Mouse (Mus musculus): ENCODE results near the gene Slc12a7. TPM values are rescaled to one million over a fixed set of nuclear protein-coding genes. Genes with fewer than 3 reads are reported as not detected.

Gene Slc12a7
- polyA plus RNA-seq, 1 experiment from 2014 or later, result 12.9 TPM

DNA sequence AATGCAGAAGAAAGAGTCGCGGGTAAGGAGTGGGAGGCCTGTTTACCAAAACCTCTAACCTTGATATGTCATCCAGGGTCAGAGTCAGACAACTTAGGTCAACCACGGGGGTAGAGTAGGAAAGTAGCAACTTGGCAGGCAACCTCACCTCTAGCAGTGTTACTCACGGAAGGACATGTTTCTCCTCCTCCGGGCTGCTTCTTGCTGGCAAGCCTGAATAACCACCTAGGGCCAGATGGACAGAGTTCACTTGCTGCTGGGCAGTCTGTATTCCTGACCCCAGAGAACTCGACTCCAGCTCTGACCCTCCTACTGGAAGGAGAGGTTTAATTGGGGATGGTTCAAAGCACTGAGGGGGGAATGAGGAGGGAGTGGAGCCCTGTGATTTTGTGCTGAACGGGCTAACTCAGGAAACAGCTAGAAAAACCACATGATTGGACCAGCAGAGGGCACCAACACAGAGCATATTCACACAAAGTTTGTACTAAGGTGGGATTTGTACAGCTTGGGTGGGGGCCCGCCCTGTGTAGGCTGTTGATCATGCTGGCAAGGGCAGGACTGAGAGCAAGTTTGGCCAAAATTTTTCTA is 9.7 kb upstream of the Slc12a7 start:
- H3K27me3 ChIP-seq (replicated peaks; ENCODE audit: control insufficient read depth, insufficient read depth, low read length), result no peaks in the 10 kb centered on the region
- ATAC-seq, result no peak
- no peak overlapping the region for H3K27ac ChIP-seq (ENCODE audit: low read depth, low read length)
- 38% methylated on average over 8 of the region's 8 CpGs for WGBS
- H3K36me3 ChIP-seq (ENCODE audit: control insufficient read depth, insufficient read depth), result no peaks in the 10 kb centered on the region
- no peak overlapping the region for H3K4me2 ChIP-seq (replicated peaks; ENCODE audit: low read depth)
- H3K4me1 ChIP-seq (replicated peaks; ENCODE audit: control insufficient read depth, insufficient read depth, low read length), result no peaks in the 10 kb centered on the region
- H3K9me3 ChIP-seq (ENCODE audit: control insufficient read depth), result no peaks in the 10 kb centered on the region
- no peak overlapping the region for H3K4me3 ChIP-seq (ENCODE audit: low read depth, low read length)
- TF ChIP-seq CTCF (IDR thresholded peaks at IDR 0.05; ENCODE audit: low read depth), result peak; percentile 79
- H3K9ac ChIP-seq (ENCODE audit: low read depth, low read length), result no peak overlapping the region

DNA sequence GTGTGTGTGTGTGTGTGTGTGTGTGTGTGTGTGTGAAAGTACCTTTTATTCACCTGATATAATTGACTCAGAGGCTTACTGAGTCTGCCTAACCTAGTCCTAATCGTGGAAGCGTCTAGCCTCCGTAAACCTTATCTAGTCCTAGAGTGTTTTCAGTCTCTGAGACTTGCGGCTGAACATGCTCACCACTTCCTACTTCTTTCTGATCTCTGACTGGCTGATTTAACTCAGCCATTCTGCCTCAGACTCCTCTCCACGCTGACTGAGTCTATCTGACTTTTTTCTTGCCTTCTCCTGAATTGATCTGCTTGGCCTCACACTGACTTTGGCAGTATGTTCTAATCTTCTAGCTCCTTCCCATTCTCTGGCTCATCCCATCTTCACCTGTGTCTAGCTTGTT is 7.6 kb upstream of the Slc12a7 start:
- H3K27ac ChIP-seq (ENCODE audit: low read depth, low read length), result no peak overlapping the region
- H3K36me3 ChIP-seq (ENCODE audit: control insufficient read depth, insufficient read depth), result no peaks in the 10 kb centered on the region
- H3K27me3 ChIP-seq (replicated peaks; ENCODE audit: control insufficient read depth, insufficient read depth, low read length), result no peaks in the 10 kb centered on the region
- WGBS, result 64% methylated on average over 5 of the region's 5 CpGs
- no peak overlapping the region for H3K9ac ChIP-seq (ENCODE audit: low read depth, low read length)
- H3K4me2 ChIP-seq (replicated peaks; ENCODE audit: low read depth), result no peak overlapping the region
- no peaks in the 10 kb centered on the region for H3K9me3 ChIP-seq (ENCODE audit: control insufficient read depth)
- no peak for TF ChIP-seq CTCF (IDR thresholded peaks at IDR 0.05; ENCODE audit: low read depth)
- no peaks in the 10 kb centered on the region for H3K4me1 ChIP-seq (replicated peaks; ENCODE audit: control insufficient read depth, insufficient read depth, low read length)
- no peak for ATAC-seq
- H3K4me3 ChIP-seq (ENCODE audit: low read depth, low read length), result no peak overlapping the region

DNA sequence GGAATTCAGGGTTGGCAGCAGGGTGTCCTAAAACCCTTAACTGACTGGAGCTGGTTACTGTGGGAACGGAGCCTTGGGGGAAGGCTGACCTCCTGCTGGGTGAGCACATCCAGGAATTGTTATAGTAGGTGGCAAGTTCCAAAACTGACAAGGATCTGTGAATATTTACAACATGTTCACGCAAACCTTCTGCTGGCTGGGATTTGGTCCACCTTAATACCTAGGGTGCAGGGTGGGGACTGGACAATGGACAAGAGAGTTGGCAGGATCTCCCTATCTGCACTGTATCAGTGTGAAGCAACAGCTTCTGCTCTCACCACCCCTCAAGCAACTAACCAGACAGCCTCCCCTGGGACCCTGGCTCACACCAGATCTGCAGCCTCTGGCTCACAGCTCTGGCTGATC is 5.3 kb upstream of the Slc12a7 start:
- no peaks in the 10 kb centered on the region for H3K9me3 ChIP-seq (ENCODE audit: control insufficient read depth)
- no peak overlapping the region for H3K4me2 ChIP-seq (replicated peaks; ENCODE audit: low read depth)
- no peak overlapping the region for H3K9ac ChIP-seq (ENCODE audit: low read depth, low read length)
- no peaks in the 10 kb centered on the region; the same call in 1 of the 2 replicates for H3K4me1 ChIP-seq (replicated peaks; ENCODE audit: control insufficient read depth, insufficient read depth, low read length)
- no peaks in the 10 kb centered on the region for H3K27me3 ChIP-seq (replicated peaks; ENCODE audit: control insufficient read depth, insufficient read depth, low read length)
- no peak overlapping the region for H3K4me3 ChIP-seq (ENCODE audit: low read depth, low read length)
- no peaks in the 10 kb centered on the region for H3K36me3 ChIP-seq (ENCODE audit: control insufficient read depth, insufficient read depth)
- H3K27ac ChIP-seq (ENCODE audit: low read depth, low read length), result no peak overlapping the region
- WGBS, result 75% methylated on average over 2 of the region's 2 CpGs
- ATAC-seq, result no peak
- TF ChIP-seq CTCF (IDR thresholded peaks at IDR 0.05; ENCODE audit: low read depth), result no peak

DNA sequence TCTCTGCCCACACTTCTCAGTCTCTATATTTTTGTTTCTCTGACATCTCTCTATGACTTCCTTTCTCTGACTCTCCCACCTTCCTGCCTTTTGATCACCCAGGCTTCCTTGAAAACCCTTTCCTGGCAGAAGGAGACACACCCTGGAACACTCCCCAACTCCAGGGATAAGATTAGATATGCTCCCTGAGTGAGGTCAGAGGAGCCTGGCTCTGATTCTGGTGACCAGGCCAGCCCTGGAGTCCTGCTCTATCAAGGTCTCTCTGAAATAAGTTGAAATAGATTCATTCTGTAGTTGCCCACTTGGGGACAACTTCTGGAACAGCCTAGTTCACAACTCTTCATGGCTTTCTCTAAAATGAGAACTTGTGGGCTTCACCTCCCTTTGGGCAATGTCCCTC is 4.3 kb upstream of the Slc12a7 start:
- Histone ChIP-seq H3K4me1 (replicated peaks; ENCODE audit: control insufficient read depth, insufficient read depth, low read length) (peaks cover under 1% of the 10 kb centered on the region; the same call in 1 of the 2 replicates), H3K36me3 (ENCODE audit: control insufficient read depth, insufficient read depth) (no peaks in the 10 kb centered on the region), H3K27ac (ENCODE audit: low read depth, low read length) (no peak overlapping the region), H3K27me3 (replicated peaks; ENCODE audit: control insufficient read depth, insufficient read depth, low read length) (no peaks in the 10 kb centered on the region), H3K9me3 (ENCODE audit: control insufficient read depth) (no peaks in the 10 kb centered on the region), H3K4me3 (ENCODE audit: low read depth, low read length) (no peak overlapping the region), H3K9ac (ENCODE audit: low read depth, low read length) (no peak overlapping the region), H3K4me2 (replicated peaks; ENCODE audit: low read depth) (no peak overlapping the region)
- ATAC-seq, result peak; percentile 44; the same call in 1 of the 2 replicates
- no peak for TF ChIP-seq CTCF (IDR thresholded peaks at IDR 0.05; ENCODE audit: low read depth)

DNA sequence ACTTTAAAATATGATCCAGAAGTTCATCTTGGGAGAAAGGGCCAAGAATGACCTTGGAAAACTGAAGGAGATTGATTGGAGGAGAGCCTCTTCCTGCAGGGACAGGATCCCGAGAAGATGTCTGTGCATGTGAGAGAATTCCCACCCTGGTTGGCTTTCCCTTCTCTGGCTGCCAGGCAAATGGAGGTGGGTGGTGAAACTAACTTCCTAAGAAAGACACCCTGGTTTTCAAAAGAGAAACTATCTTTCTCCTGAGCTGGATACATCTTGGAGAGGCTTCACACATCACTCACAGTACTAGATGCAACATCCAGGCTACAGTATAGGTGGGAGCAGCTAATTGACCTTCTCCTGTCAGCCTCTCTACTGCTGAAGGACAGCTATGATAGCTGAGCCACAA is 2.0 kb upstream of the Slc12a7 start:
- Histone ChIP-seq H3K27ac (ENCODE audit: low read depth, low read length) (no peak overlapping the region), H3K36me3 (ENCODE audit: control insufficient read depth, insufficient read depth) (no peaks in the 10 kb centered on the region), H3K4me1 (replicated peaks; ENCODE audit: control insufficient read depth, insufficient read depth, low read length) (peaks cover 6% of the 10 kb centered on the region), H3K9ac (ENCODE audit: low read depth, low read length) (no peak overlapping the region), H3K9me3 (ENCODE audit: control insufficient read depth) (no peaks in the 10 kb centered on the region), H3K27me3 (replicated peaks; ENCODE audit: control insufficient read depth, insufficient read depth, low read length) (no peaks in the 10 kb centered on the region), H3K4me3 (ENCODE audit: low read depth, low read length) (no peak overlapping the region), H3K4me2 (replicated peaks; ENCODE audit: low read depth) (no peak overlapping the region)
- no peak for TF ChIP-seq CTCF (IDR thresholded peaks at IDR 0.05; ENCODE audit: low read depth)
- 63% methylated on average over 1 of the region's 1 CpGs for WGBS
- no peak for ATAC-seq

DNA sequence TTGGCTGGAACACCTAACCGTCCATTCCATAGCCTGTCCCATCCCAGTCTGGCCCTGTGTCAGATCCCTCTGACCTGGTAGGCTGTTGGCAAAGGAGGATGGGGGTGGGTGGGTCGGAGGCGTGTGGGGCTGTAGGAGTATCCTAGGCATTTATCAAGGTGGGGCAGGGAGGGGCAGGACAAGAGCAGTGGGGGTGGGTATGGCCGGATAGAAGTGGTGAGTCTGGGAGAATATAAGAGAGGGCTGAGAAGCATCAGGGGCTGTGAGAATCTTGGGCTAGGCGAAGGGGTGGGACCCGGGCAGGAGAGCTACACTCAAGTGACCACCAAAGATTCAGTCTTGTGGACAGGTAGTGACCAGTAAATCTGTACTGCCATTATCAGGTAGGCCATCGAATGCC is 659 bp upstream of the Slc12a7 start:
- Histone ChIP-seq H3K4me1 (replicated peaks; ENCODE audit: control insufficient read depth, insufficient read depth, low read length) (peaks cover 8% of the 10 kb centered on the region), H3K27me3 (replicated peaks; ENCODE audit: control insufficient read depth, insufficient read depth, low read length) (no peaks in the 10 kb centered on the region), H3K4me2 (replicated peaks; ENCODE audit: low read depth) (peak overlapping the region; percentile 74), H3K4me3 (ENCODE audit: low read depth, low read length) (peak overlapping the region; percentile 33), H3K27ac (ENCODE audit: low read depth, low read length) (no peak overlapping the region), H3K9me3 (ENCODE audit: control insufficient read depth) (no peaks in the 10 kb centered on the region), H3K9ac (ENCODE audit: low read depth, low read length) (no peak overlapping the region), H3K36me3 (ENCODE audit: control insufficient read depth, insufficient read depth) (no peaks in the 10 kb centered on the region)
- TF ChIP-seq CTCF (IDR thresholded peaks at IDR 0.05; ENCODE audit: low read depth), result no peak
- WGBS, result 59% methylated on average over 7 of the region's 7 CpGs
- no peak for ATAC-seq

DNA sequence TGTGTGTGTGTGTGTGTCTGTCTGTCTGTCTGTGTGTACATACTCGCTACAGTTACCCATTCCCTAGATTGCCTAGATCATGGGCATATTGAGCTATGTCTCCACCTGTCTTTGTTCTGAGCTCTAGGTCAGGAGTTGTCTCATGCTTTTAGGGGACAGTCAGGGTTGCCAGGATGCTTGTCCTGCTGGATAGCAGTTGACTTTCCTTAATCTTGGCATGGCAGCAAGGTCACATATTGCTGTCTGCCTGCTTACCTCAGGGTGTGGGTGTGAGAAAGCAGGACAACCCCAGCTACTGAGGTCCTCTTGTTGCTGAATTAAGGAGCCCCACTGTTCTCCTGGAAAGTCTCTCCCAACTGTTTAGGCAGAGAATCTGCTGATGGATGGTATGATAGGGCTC is 1.5 kb downstream of the Slc12a7 start:
- TF ChIP-seq CTCF (IDR thresholded peaks at IDR 0.05; ENCODE audit: low read depth), result no peak
- H3K4me1 ChIP-seq (replicated peaks; ENCODE audit: control insufficient read depth, insufficient read depth, low read length), result peaks cover 8% of the 10 kb centered on the region
- H3K27me3 ChIP-seq (replicated peaks; ENCODE audit: control insufficient read depth, insufficient read depth, low read length), result no peaks in the 10 kb centered on the region
- no peak overlapping the region for H3K4me2 ChIP-seq (replicated peaks; ENCODE audit: low read depth)
- no peak for ATAC-seq
- WGBS, result 95% methylated on average over 1 of the region's 1 CpGs
- H3K9me3 ChIP-seq (ENCODE audit: control insufficient read depth), result no peaks in the 10 kb centered on the region
- no peak overlapping the region for H3K9ac ChIP-seq (ENCODE audit: low read depth, low read length)
- no peak overlapping the region for H3K4me3 ChIP-seq (ENCODE audit: low read depth, low read length)
- H3K27ac ChIP-seq (ENCODE audit: low read depth, low read length), result no peak overlapping the region
- no peaks in the 10 kb centered on the region for H3K36me3 ChIP-seq (ENCODE audit: control insufficient read depth, insufficient read depth)
